Mouse (Mus musculus) midbrain, embryonic 15.5 days (tissue): ENCODE data around the gene Hck. TPM values are rescaled to one million over a fixed set of nuclear protein-coding genes. Genes with fewer than 3 reads are reported as not detected.

Experiments
- ATAC-seq: fragments of 200-750 bp; cut with Nextera tagmentation; replicated peaks from 2 replicates; pipeline ENCODE4 v1.8.0; 2017; ENCODE audit warnings: moderate TSS enrichment
- H3K27ac ChIP-seq: fragments of 300-500 bp; sonication (generic); 2 replicates; pipeline ENCODE4 v1.5.1; 2015; ENCODE audit warnings: mild to moderate bottlenecking, inconsistent platforms
- H3K27me3 ChIP-seq: fragments of 300-500 bp; sonication (generic); replicated peaks from 2 replicates; pipeline ENCODE4 v1.6.1; 2015; ENCODE audit warnings: inconsistent platforms
- H3K36me3 ChIP-seq: fragments of 300-500 bp; sonication (generic); replicated peaks from 2 replicates; pipeline ENCODE4 v1.6.1; 2015; ENCODE audit warnings: inconsistent platforms
- H3K4me1 ChIP-seq: fragments of 300-500 bp; sonication (generic); 2 replicates; pipeline ENCODE4 v1.6.1; 2015; ENCODE audit warnings: inconsistent platforms
- H3K4me2 ChIP-seq: fragments of 300-500 bp; sonication (generic); 2 replicates; pipeline ENCODE4 v1.6.1; 2015; ENCODE audit warnings: inconsistent platforms, mild to moderate bottlenecking, moderate library complexity
- H3K4me3 ChIP-seq: fragments of 300-500 bp; sonication (generic); 2 replicates; pipeline ENCODE4 v1.5.1; 2015; ENCODE audit warnings: mild to moderate bottlenecking, inconsistent platforms
- H3K9ac ChIP-seq: fragments of 300-500 bp; sonication (generic); 2 replicates; pipeline ENCODE4 v1.6.1; 2015; ENCODE audit warnings: mild to moderate bottlenecking, inconsistent platforms
- H3K9me3 ChIP-seq: fragments of 300-500 bp; sonication (generic); 2 replicates; pipeline ENCODE4 v1.6.1; 2016; ENCODE audit warnings: inconsistent platforms
- WGBS: fragments of 180-500 bp; shearing (Covaris S2); methylation state at CpG from one replicate; pipeline ENCODE4 v1.1.7; 2015; ENCODE audit warnings: mixed read lengths; 5-methylcytosine and 5-hydroxymethylcytosine counted together
- polyA plus RNA-seq: library from polyadenylated mRNA; unstranded; fragments of >200 nt; fragmentation: Nextera tagmentation; extraction: Ambion mirVana; gene quantifications from 2 replicates; pipeline ENCODE4 v1.2.1, GENCODE M21; 2015

Gene Hck
- 2.9 and 3.3 TPM in 2 replicates for polyA plus RNA-seq

DNA sequence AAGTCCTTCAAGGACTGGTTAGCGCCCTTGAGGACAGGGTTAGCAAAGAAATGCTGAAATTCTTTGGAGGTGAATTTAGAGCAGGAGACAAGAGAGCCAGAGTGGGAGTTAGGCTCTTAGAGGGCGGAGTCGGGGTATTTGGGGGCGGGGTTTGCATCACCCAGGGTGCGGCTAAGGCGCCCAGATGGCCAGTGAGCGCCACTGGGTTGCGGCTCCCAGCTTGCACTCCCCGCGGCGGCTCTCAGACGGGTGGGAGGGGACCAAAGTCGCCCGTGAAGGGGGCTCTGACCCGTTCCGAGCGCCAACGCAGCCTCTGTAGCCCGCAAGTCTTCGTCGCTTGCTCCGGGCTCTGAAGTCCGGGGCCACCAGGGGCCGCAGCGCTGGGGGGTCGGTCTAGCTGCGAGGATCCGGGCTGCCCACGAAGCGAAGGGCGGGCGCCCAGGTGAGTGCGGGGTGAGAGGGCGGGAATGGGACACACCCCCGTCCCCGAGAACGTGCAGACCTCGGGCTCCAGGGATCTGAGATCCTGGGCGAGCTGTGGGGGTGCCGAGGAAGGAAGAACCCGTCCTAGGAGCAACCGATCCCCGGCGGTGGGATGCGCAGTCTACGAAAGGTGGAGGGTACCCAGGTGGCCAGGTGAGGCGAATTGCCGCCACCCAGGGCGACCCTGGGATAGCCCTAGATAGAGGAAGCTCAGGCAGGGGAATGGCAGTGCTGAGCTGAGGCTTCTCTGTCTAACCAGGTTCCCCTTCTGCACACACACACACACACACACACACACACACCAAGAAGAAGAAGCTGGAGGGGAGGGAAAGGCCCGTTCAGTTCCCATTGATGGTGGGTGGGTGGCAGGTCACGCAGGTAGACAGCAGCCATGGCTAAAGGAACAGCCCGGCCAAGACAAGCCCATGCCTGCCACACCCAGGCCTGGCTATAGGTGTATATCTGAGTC lies at the start of gene Hck:
Gene Hck (plus strand): TSS at position 156 of the 952 bp plus-strand sequence.
- peak within 1 kb of the TSS; percentile 41 for H3K9ac ChIP-seq
- no peak within 1 kb of the TSS for H3K27ac ChIP-seq
- H3K9me3 ChIP-seq = no peaks in the 10 kb centered on the region
- peak; percentile 58; the same call in 1 of the 2 replicates for ATAC-seq
- peaks cover 36% of the 10 kb centered on the region for H3K27me3 ChIP-seq
- 4% methylated on average over 52 of the region's 52 CpGs for WGBS
- H3K4me2 ChIP-seq = peak within 1 kb of the TSS; percentile 89
- H3K4me1 ChIP-seq = peaks cover 16% of the 10 kb centered on the region
- H3K4me3 ChIP-seq = peak within 1 kb of the TSS; percentile 48
- no peaks in the 10 kb centered on the region for H3K36me3 ChIP-seq

DNA sequence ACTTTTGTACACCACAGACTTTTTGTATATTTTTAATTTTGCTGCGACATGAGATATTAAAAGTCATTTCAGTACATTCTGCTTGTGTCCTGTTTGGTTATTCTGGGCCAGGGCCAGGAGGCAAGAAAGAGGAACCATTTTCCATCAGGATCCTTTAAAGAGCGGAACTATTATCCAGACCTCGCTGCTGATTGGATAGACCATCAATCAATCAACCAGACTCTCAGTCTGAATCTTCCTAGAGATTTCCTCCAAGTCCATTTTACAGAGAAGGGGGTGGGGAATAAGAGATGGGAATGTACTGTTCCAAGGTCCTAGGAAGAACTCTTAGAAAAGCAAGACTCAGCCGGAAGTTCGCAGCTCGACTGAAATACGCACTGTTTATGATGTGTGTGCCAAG lies 48.1 kb upstream of the Hck start:
- no peaks in the 10 kb centered on the region; the same call in 1 of the 2 replicates for H3K4me1 ChIP-seq

GRCm38 (mm10) chr2:153063394-153063793 lies 44.9 kb upstream of the Hck start:
- Histone ChIP-seq H3K4me1 (no peaks in the 10 kb centered on the region; the same call in 1 of the 2 replicates), H3K27me3 (no peaks in the 10 kb centered on the region), H3K36me3 (no peaks in the 10 kb centered on the region), H3K4me2 (no peak overlapping the region), H3K9ac (no peak overlapping the region), H3K27ac (peak overlapping the region; percentile 8; the same call in 1 of the 2 replicates), H3K4me3 (no peak overlapping the region), H3K9me3 (no peaks in the 10 kb centered on the region)
- no peak for ATAC-seq
- WGBS = 48% methylated on average over 3 of the region's 3 CpGs

More for the DNA sequence above, 48.1 kb upstream of the Hck start:
- H3K36me3 ChIP-seq = peaks cover under 1% of the 10 kb centered on the region; the same call in 1 of the 2 replicates
- no peaks in the 10 kb centered on the region for H3K27me3 ChIP-seq
- no peak overlapping the region for H3K4me3 ChIP-seq
- no peak overlapping the region for H3K9ac ChIP-seq
- no peak overlapping the region for H3K27ac ChIP-seq
- H3K9me3 ChIP-seq = no peaks in the 10 kb centered on the region
- 90% methylated on average over 7 of the region's 7 CpGs for WGBS
- no peak overlapping the region for H3K4me2 ChIP-seq
- ATAC-seq = no peak

DNA sequence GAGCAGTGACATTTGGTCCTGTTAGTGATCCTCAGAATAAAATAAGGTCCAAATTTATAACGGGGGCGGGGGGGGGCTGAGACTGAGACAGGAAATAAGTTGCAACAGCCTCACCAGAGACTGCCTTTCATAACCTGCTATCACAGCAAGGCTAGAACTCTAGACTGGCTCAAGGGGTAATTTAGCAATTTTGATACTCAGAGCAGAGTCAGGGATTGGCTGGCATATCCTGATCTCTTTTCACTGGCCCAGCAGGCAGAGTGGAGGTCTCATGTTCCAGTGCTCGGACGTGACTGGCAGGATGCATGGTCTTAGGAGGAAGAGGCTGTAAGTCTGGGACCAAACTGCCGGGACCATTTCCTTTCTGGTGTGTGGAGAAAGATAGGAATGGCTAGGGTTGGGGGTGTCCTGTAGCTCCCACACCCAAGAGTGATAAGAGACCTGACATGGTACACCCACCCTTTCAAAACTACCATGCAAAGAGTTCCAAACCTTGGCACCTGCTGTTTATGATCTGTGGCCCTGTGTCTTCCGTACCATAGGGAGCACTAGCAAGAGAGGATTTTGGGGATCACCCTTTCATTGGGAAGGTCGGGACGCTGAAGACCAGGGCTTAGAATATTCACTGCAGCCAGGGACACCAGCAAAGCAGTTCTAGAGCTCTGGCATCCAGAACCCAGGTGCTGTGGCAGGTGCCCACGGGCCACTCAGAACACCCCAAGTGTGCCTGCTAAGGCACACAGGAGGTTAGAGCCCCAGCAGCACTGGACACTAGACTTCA lies 43.9 kb upstream of the Hck start:
- H3K9me3 ChIP-seq = no peaks in the 10 kb centered on the region
- no peak overlapping the region for H3K9ac ChIP-seq
- no peaks in the 10 kb centered on the region for H3K36me3 ChIP-seq
- H3K4me3 ChIP-seq = no peak overlapping the region
- ATAC-seq = no peak
- H3K4me2 ChIP-seq = no peak overlapping the region
- 70% methylated on average over 9 of the region's 9 CpGs for WGBS
- H3K27me3 ChIP-seq = peaks cover 2% of the 10 kb centered on the region; the same call in 1 of the 2 replicates
- H3K27ac ChIP-seq = no peak overlapping the region
- H3K4me1 ChIP-seq = no peaks in the 10 kb centered on the region; the same call in 1 of the 2 replicates

GRCm38 (mm10) chr2:153065747-153066508 lies 42.3 kb upstream of the Hck start, which contains the start of gene Ccm2l:
TSS of gene Ccm2l (plus strand) at chr2:153065955.
- no peaks in the 10 kb centered on the region; the same call in 1 of the 2 replicates for H3K4me1 ChIP-seq
- H3K4me3 ChIP-seq = no peak within 1 kb of the TSS
- no peaks in the 10 kb centered on the region for H3K9me3 ChIP-seq
- H3K4me2 ChIP-seq = no peak within 1 kb of the TSS
- H3K27me3 ChIP-seq = peaks cover 18% of the 10 kb centered on the region
- H3K9ac ChIP-seq = no peak within 1 kb of the TSS
- H3K27ac ChIP-seq = no peak within 1 kb of the TSS
- 59% methylated on average over 12 of the region's 12 CpGs for WGBS
- no peak for ATAC-seq
- H3K36me3 ChIP-seq = no peaks in the 10 kb centered on the region

DNA sequence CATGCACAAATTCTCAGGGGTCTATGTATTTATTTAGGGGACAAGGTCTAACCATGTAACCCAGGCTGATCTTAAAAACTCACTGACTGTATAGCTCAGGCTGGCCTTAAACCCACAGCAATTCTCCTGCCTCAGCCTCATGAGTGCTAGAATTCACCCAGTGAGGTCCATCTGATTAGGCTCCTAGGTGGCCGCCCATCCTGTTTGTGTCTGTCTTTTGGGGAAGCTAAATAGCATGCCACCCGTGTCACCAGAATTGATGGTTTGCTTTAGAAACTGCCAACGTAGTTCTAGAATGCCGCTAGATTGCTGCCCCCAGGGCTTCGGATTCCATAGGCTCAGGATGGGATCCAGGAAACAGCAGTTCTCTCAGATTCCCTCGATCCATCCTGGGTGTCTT lies 41.3 kb upstream of the Hck start:
- 59% methylated on average over 6 of the region's 6 CpGs for WGBS
- ATAC-seq = no peak
- H3K4me2 ChIP-seq = no peak overlapping the region

GRCm38 (mm10) chr2:153070762-153071490 lies 37.3 kb upstream of the Hck start:
- H3K27me3 ChIP-seq = peaks cover 44% of the 10 kb centered on the region
- H3K27ac ChIP-seq = no peak overlapping the region
- ATAC-seq = no peak
- H3K4me2 ChIP-seq = peak overlapping the region; percentile 30
- peaks cover 8% of the 10 kb centered on the region; the same call in 1 of the 2 replicates for H3K4me1 ChIP-seq
- WGBS = 8% methylated on average over 23 of the region's 23 CpGs
- H3K9me3 ChIP-seq = no peaks in the 10 kb centered on the region
- H3K36me3 ChIP-seq = no peaks in the 10 kb centered on the region
- no peak overlapping the region for H3K9ac ChIP-seq
- peak overlapping the region; percentile 29; the same call in 1 of the 2 replicates for H3K4me3 ChIP-seq

More for the DNA sequence above, 41.3 kb upstream of the Hck start:
- Histone ChIP-seq H3K27me3 (peaks cover 27% of the 10 kb centered on the region), H3K4me3 (no peak overlapping the region), H3K27ac (no peak overlapping the region), H3K4me1 (peaks cover 7% of the 10 kb centered on the region), H3K9me3 (no peaks in the 10 kb centered on the region), H3K36me3 (no peaks in the 10 kb centered on the region), H3K9ac (no peak overlapping the region)

DNA sequence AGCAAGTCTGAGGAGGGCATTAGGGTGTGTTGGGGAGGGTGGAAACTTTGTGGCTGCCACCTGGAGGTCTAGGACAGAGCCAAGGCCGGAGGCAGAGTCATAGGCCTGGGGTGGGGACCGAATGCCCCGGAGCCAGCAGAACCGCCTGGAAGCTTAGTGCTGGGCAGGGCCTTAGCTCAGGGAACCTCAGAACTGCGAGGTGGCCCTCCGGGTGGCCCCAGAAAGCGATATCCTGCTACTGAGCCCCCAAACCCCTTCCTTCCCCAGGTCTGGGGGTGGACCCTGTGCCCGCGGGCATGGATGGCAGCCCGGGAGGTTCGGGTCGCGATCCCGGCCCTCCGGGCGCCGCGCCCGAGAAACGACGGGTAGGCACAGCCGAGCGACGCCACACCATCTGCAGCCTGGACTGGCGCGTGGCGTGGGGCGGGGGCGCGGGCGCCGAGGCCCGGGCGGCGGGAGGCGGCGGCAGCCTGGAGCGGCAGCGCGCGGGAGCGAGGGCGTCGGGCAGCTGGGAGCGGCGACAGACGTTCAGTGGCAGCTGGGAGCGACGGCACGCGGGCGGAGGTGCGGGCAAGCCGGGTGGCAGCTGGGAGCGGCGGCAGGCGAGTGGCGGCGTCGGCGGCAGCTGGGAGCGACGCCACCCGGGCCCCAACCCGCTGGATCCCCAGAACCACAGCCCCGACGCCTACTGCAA lies 36.6 kb upstream of the Hck start:
- H3K36me3 ChIP-seq = no peaks in the 10 kb centered on the region
- 0 out of 2 replicates have a peak overlapping the region, but pooled peaks have one; percentile 20 for H3K9ac ChIP-seq
- no peak overlapping the region for H3K27ac ChIP-seq
- no peaks in the 10 kb centered on the region for H3K9me3 ChIP-seq
- ATAC-seq = peak; percentile 30; the same call in 1 of the 2 replicates
- H3K4me3 ChIP-seq = peak overlapping the region; percentile 29
- peaks cover 44% of the 10 kb centered on the region for H3K27me3 ChIP-seq
- 5% methylated on average over 67 of the region's 67 CpGs for WGBS
- peaks cover 8% of the 10 kb centered on the region; the same call in 1 of the 2 replicates for H3K4me1 ChIP-seq
- peak overlapping the region; percentile 50 for H3K4me2 ChIP-seq

GRCm38 (mm10) chr2:153074651-153075050 lies 33.6 kb upstream of the Hck start:
- H3K9me3 ChIP-seq = no peaks in the 10 kb centered on the region
- no peak for ATAC-seq
- no peaks in the 10 kb centered on the region for H3K36me3 ChIP-seq
- 88% methylated on average over 10 of the region's 10 CpGs for WGBS
- peaks cover 8% of the 10 kb centered on the region; the same call in 1 of the 2 replicates for H3K4me1 ChIP-seq
- H3K4me3 ChIP-seq = no peak overlapping the region
- H3K4me2 ChIP-seq = no peak overlapping the region
- no peak overlapping the region for H3K27ac ChIP-seq
- H3K9ac ChIP-seq = no peak overlapping the region
- peaks cover 39% of the 10 kb centered on the region for H3K27me3 ChIP-seq

DNA sequence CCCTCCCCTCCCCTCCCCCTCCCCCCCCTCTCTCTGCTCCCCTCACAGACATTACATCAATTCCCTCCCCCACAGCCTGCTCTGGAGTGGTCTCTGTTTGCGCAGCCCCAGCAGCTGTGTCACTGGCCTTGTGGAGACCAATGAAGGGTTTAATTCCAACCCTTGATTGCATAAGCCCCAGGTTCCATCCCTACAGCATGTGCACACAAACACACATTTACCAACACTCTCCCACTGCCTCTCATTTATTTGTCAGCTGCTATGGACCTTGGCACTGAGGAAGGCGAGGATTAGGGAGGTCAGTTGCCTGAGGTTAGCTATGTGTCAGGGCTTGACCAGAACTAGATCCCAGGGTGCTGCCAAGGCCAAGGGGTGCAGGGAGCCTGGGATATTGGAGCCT lies 32.3 kb upstream of the Hck start:
- H3K9ac ChIP-seq = no peak overlapping the region
- no peak overlapping the region for H3K4me2 ChIP-seq
- no peak overlapping the region for H3K4me3 ChIP-seq
- H3K27ac ChIP-seq = no peak overlapping the region
- WGBS = 60% methylated on average over 2 of the region's 2 CpGs
- no peaks in the 10 kb centered on the region for H3K9me3 ChIP-seq
- peaks cover 28% of the 10 kb centered on the region for H3K27me3 ChIP-seq
- peaks cover 8% of the 10 kb centered on the region; the same call in 1 of the 2 replicates for H3K4me1 ChIP-seq
- ATAC-seq = no peak
- no peaks in the 10 kb centered on the region for H3K36me3 ChIP-seq
